In genomic region chr7:144958509-144959395, GRCm38 (mm10) we compare ENCODE assay signal across 21 mouse cellular contexts. TPM values are rescaled to one million over a fixed set of nuclear protein-coding genes. Genes with fewer than 3 reads are reported as not detected.
DNase-seq lines count a peak whose midpoint lies in the region; ATAC-seq and TF ChIP-seq lines count a peak whose summit lies in the region.
"Had no signal": no experiment of that assay in that cellular context is flagged by ENCODE, and none has a peak within 500 bp of the region (broad histone marks: within the 10 kb centered on the region; RNA-seq: fewer than 3 reads in every experiment).

No protein-coding gene starts in this region.

- H3K27me3 ChIP-seq in kidney, embryonic 14.5 days (ENCODE audit: control insufficient read depth, insufficient read depth, low read length) = no peaks in the 10 kb centered on the region
- H3K27me3 ChIP-seq in intestine, embryonic 16.5 days (replicated peaks; ENCODE audit: control insufficient read depth, insufficient read depth, low read length) = no peaks in the 10 kb centered on the region
- no peaks in the 10 kb centered on the region for H3K27me3 ChIP-seq in stomach, postnatal 0 days (ENCODE audit: control insufficient read depth, insufficient read depth, low read length)
- H3K27me3 ChIP-seq: midbrain, embryonic 15.5 days had no signal

- H3K36me3 ChIP-seq in kidney, embryonic 14.5 days (ENCODE audit: control insufficient read depth, insufficient read depth, low read length) = no peaks in the 10 kb centered on the region
- H3K36me3 ChIP-seq in intestine, embryonic 16.5 days (ENCODE audit: control insufficient read depth, insufficient read depth, low read length) = no peaks in the 10 kb centered on the region
- H3K36me3 ChIP-seq in stomach, postnatal 0 days (ENCODE audit: control insufficient read depth, insufficient read depth, low read length) = no peaks in the 10 kb centered on the region
- H3K36me3 ChIP-seq: midbrain, embryonic 15.5 days had no signal

- no peak overlapping the region for H3K4me2 ChIP-seq in kidney, embryonic 14.5 days (replicated peaks; ENCODE audit: low read depth, low read length)
- H3K4me2 ChIP-seq in intestine, embryonic 16.5 days (ENCODE audit: low read depth, low read length) = no peak overlapping the region
- H3K4me2 ChIP-seq in stomach, postnatal 0 days (replicated peaks; ENCODE audit: low read depth) = no peak overlapping the region
- H3K4me2 ChIP-seq: midbrain, embryonic 15.5 days had no signal

- TF ChIP-seq CTCF in stomach, postnatal 0 days (IDR thresholded peaks at IDR 0.05; ENCODE audit: low read depth) = no peak

- 29% methylated on average over 12 of the region's 12 CpGs for WGBS in kidney, embryonic 14.5 days
- 52% methylated on average over 12 of the region's 12 CpGs for WGBS in intestine, embryonic 16.5 days
- 41% methylated on average over 12 of the region's 12 CpGs for WGBS in stomach, postnatal 0 days

- ATAC-seq in kidney, embryonic 14.5 days (ENCODE audit: low FRiP score, low TSS enrichment) = peak; percentile 80
- peak; percentile 21; the same call in 1 of the 2 replicates for ATAC-seq in intestine, embryonic 16.5 days
- ATAC-seq in stomach, postnatal 0 days (ENCODE audit: low FRiP score, low TSS enrichment) = no peak
- ATAC-seq: CD4-positive, CD25-positive, alpha-beta regulatory T cell, adult 4 months; forebrain, embryonic 14.5 days; midbrain, embryonic 15.5 days had no signal

- DNase-seq in kidney, postnatal 36 days = no peak
- peak; percentile 16 for DNase-seq in embryo, embryonic 10 days (ENCODE audit: low spot score)
- DNase-seq in embryo, embryonic 11 days = peak; percentile 23
- DNase-seq in cerebellum, adult 8-10 months = no peak
- DNase-seq in stomach, postnatal 0 days (ENCODE audit: low spot score) = no peak
- DNase-seq in cerebellum, postnatal 14 days = no peak
- DNase-seq: adrenal gland, postnatal 10 days; cerebellum, adult 9-10 months; gastrocnemius, adult 2 months; heart, adult 18-20 months; kidney, adult 11 months; thymus, postnatal 4 days had no signal

- H3K4me1 ChIP-seq in kidney, embryonic 14.5 days (ENCODE audit: control insufficient read depth, insufficient read depth, low read length) = peaks cover 9% of the 10 kb centered on the region; the same call in 1 of the 2 replicates
- peaks cover 8% of the 10 kb centered on the region; the same call in 1 of the 2 replicates for H3K4me1 ChIP-seq in intestine, embryonic 16.5 days (ENCODE audit: control insufficient read depth, insufficient read depth, low read length)
- no peaks in the 10 kb centered on the region for H3K4me1 ChIP-seq in stomach, postnatal 0 days (replicated peaks; ENCODE audit: control insufficient read depth, insufficient read depth)
- H3K4me1 ChIP-seq: midbrain, embryonic 15.5 days had no signal

- H3K9me3 ChIP-seq in kidney, embryonic 14.5 days (ENCODE audit: control insufficient read depth, low read length) = no peaks in the 10 kb centered on the region
- no peaks in the 10 kb centered on the region for H3K9me3 ChIP-seq in intestine, embryonic 16.5 days (ENCODE audit: control insufficient read depth, low read length)
- no peaks in the 10 kb centered on the region for H3K9me3 ChIP-seq in stomach, postnatal 0 days (ENCODE audit: control insufficient read depth, low read length)
- H3K9me3 ChIP-seq: midbrain, embryonic 15.5 days had no signal

- H3K4me3 ChIP-seq in kidney, embryonic 14.5 days (ENCODE audit: low read length) = no peak overlapping the region
- no peak overlapping the region for H3K4me3 ChIP-seq in intestine, embryonic 16.5 days (ENCODE audit: low read length)
- H3K4me3 ChIP-seq in stomach, postnatal 0 days (ENCODE audit: low read depth, low read length) = no peak overlapping the region
- H3K4me3 ChIP-seq: gastrocnemius, adult 2 months; layer of hippocampus, adult 2 months; left cerebral cortex, adult 2 months; midbrain, embryonic 15.5 days had no signal

- no peak overlapping the region for H3K9ac ChIP-seq in kidney, embryonic 14.5 days (ENCODE audit: low read depth, low read length)
- H3K9ac ChIP-seq in intestine, embryonic 16.5 days (ENCODE audit: low read depth, low read length) = no peak overlapping the region
- no peak overlapping the region for H3K9ac ChIP-seq in stomach, postnatal 0 days (ENCODE audit: low read length)
- H3K9ac ChIP-seq: liver, embryonic 14.5 days; midbrain, embryonic 15.5 days had no signal

- TF ChIP-seq EP300 in stomach, postnatal 0 days (optimal IDR thresholded peaks at IDR 0.05) = no peak

- peak overlapping the region; percentile 3; the same call in 1 of the 2 replicates for H3K27ac ChIP-seq in kidney, embryonic 14.5 days (ENCODE audit: low read depth, low read length)
- H3K27ac ChIP-seq in intestine, embryonic 16.5 days (ENCODE audit: low read length) = no peak overlapping the region
- H3K27ac ChIP-seq in stomach, postnatal 0 days (replicated peaks) = no peak overlapping the region
- H3K27ac ChIP-seq: gastrocnemius, adult 2 months; layer of hippocampus, adult 2 months; left cerebral cortex, adult 2 months; liver, embryonic 14.5 days; macrophage; midbrain, embryonic 15.5 days had no signal

RNA-seq across cellular contexts. Expression of gene Ccnd1, which starts 19.0 kb away (rescaled TPM):
- polyA plus RNA-seq in kidney, embryonic 14.5 days (2014; fragmentation: Nextera tagmentation; extraction: Ambion mirVana) = 231 and 315 TPM in 2 replicates
- polyA plus RNA-seq in intestine, embryonic 16.5 days (2015; fragmentation: Nextera tagmentation; extraction: Ambion mirVana) = 59.3 and 72.2 TPM in 2 replicates
- polyA plus RNA-seq in stomach, postnatal 0 days (2015; fragmentation: Nextera tagmentation; extraction: Ambion mirVana) = 38.7 and 38.9 TPM in 2 replicates

RNA-seq across cellular contexts. Expression of gene LTO1, which starts 43.9 kb away (rescaled TPM):
- 19.2 and 20.3 TPM in 2 replicates for polyA plus RNA-seq in kidney, embryonic 14.5 days (2014; fragmentation: Nextera tagmentation; extraction: Ambion mirVana)
- polyA plus RNA-seq in intestine, embryonic 16.5 days (2015; fragmentation: Nextera tagmentation; extraction: Ambion mirVana) = 22.7 and 24.4 TPM in 2 replicates
- 17.1 and 17.8 TPM in 2 replicates for polyA plus RNA-seq in stomach, postnatal 0 days (2015; fragmentation: Nextera tagmentation; extraction: Ambion mirVana)

Comparison
In these comparisons a context has a peak if more than half of its experiments do, and no peak if none do; other contexts are left out.
1. DNase-seq: peak in embryo, embryonic 10 days (single experiment) and embryo, embryonic 11 days (single experiment); none in kidney, postnatal 36 days (0 of 2), cerebellum, adult 8-10 months (single experiment), stomach, postnatal 0 days (single experiment) and cerebellum, postnatal 14 days (0 of 2).